Comparison of ENCODE assay signal across 8 mouse cellular contexts in genomic region chr14:55591331-55591891, GRCm38 (mm10). TPM values are rescaled to one million over a fixed set of nuclear protein-coding genes. Genes with fewer than 3 reads are reported as not detected.
DNase-seq lines count a peak whose midpoint lies in the region; ATAC-seq and TF ChIP-seq lines count a peak whose summit lies in the region.

Gene Rnf31 (plus strand): TSS chr14:55591708.

- TF ChIP-seq POLR2A in bone marrow, adult 2 months (IDR thresholded peaks at IDR 0.05; ENCODE audit: borderline replicate concordance, control insufficient read depth, low read depth, low read length), result peak; percentile 60; the same call in 1 of the 2 replicates
- TF ChIP-seq POLR2A in limb, embryonic 14.5 days (IDR thresholded peaks at IDR 0.05; ENCODE audit: borderline replicate concordance, extremely low read depth, insufficient read depth, insufficient read length), result 0 out of 2 replicates have a peak, but pooled peaks have one; percentile 40

- ATAC-seq in embryonic facial prominence, embryonic 15.5 days (ENCODE audit: insufficient number of reproducible peaks, low FRiP score, low TSS enrichment, low read depth), result peak; percentile 89
- ATAC-seq in limb, embryonic 14.5 days (ENCODE audit: low FRiP score, low read depth), result peak; percentile 89
- peak; percentile 92 for ATAC-seq in midbrain, postnatal 0 days (ENCODE audit: low FRiP score)

- H3K4me3 ChIP-seq in bone marrow, adult 2 months (replicated peaks; ENCODE audit: control insufficient read depth, low read depth, low read length), result peak within 1 kb of the TSS; percentile 96
- peak within 1 kb of the TSS; percentile 98 for H3K4me3 ChIP-seq in embryonic facial prominence, embryonic 15.5 days (replicated peaks)
- peak within 1 kb of the TSS; percentile 91 for H3K4me3 ChIP-seq in limb, embryonic 14.5 days (replicated peaks; ENCODE audit: low read length)
- H3K4me3 ChIP-seq in midbrain, postnatal 0 days (ENCODE audit: low read depth, low read length), result peak within 1 kb of the TSS; percentile 80

- no peaks in the 10 kb centered on the region; the same call in 1 of the 2 replicates for H3K4me1 ChIP-seq in bone marrow, adult 2 months (ENCODE audit: control insufficient read depth, insufficient read depth, low read length)
- H3K4me1 ChIP-seq in embryonic facial prominence, embryonic 15.5 days, result peaks cover 19% of the 10 kb centered on the region
- peaks cover 15% of the 10 kb centered on the region for H3K4me1 ChIP-seq in limb, embryonic 14.5 days (ENCODE audit: control insufficient read depth, insufficient read depth, low read length)
- H3K4me1 ChIP-seq in midbrain, postnatal 0 days (ENCODE audit: insufficient read depth, low read length), result peaks cover 9% of the 10 kb centered on the region; the same call in 1 of the 2 replicates

- under 1% methylated on average over 33 of the region's 33 CpGs for WGBS in bone marrow, adult 2 months
- 0% methylated on average over 33 of the region's 33 CpGs for WGBS in embryonic facial prominence, embryonic 15.5 days
- 0% methylated on average over 33 of the region's 33 CpGs for WGBS in limb, embryonic 14.5 days
- WGBS in midbrain, postnatal 0 days, result 0% methylated on average over 33 of the region's 33 CpGs

- no peak for TF ChIP-seq CTCF in bone marrow, adult 2 months (IDR thresholded peaks at IDR 0.05; ENCODE audit: control insufficient read depth, insufficient read depth, low read length)
- no peak for TF ChIP-seq CTCF in midbrain, postnatal 0 days (IDR thresholded peaks at IDR 0.05)

- H3K9me3 ChIP-seq in embryonic facial prominence, embryonic 15.5 days (replicated peaks), result no peaks in the 10 kb centered on the region
- H3K9me3 ChIP-seq in limb, embryonic 14.5 days (ENCODE audit: control insufficient read depth, low read length), result no peaks in the 10 kb centered on the region
- no peaks in the 10 kb centered on the region for H3K9me3 ChIP-seq in midbrain, postnatal 0 days (ENCODE audit: low read length)

- H3K4me2 ChIP-seq in embryonic facial prominence, embryonic 15.5 days (replicated peaks), result peak within 1 kb of the TSS; percentile 93
- peak within 1 kb of the TSS; percentile 85 for H3K4me2 ChIP-seq in limb, embryonic 14.5 days (replicated peaks; ENCODE audit: low read depth, low read length, severe bottlenecking)
- H3K4me2 ChIP-seq in midbrain, postnatal 0 days (ENCODE audit: low read depth, low read length, poor library complexity, severe bottlenecking), result peak within 1 kb of the TSS; percentile 94

- H3K9ac ChIP-seq in embryonic facial prominence, embryonic 15.5 days, result peak within 1 kb of the TSS; percentile 94
- peak within 1 kb of the TSS; percentile 74 for H3K9ac ChIP-seq in limb, embryonic 14.5 days (ENCODE audit: low read depth, low read length, severe bottlenecking)
- peak within 1 kb of the TSS; percentile 83 for H3K9ac ChIP-seq in midbrain, postnatal 0 days (replicated peaks; ENCODE audit: low read length, poor library complexity, severe bottlenecking)

- peak; percentile 96 for DNase-seq in A20 (ENCODE audit: low read depth, low spot score)
- DNase-seq in heart, adult 8-10 months (ENCODE audit: low spot score), result peak; percentile 97
- DNase-seq in kidney, adult 9 months, result peak; percentile 99
- DNase-seq in limb, embryonic 14.5 days (ENCODE audit: low spot score), result peak; percentile 96
- peak; percentile 96 for DNase-seq in midbrain, postnatal 0 days (ENCODE audit: low spot score)
- DNase-seq in spleen, postnatal 4 days (ENCODE audit: low spot score in 2 of 2), result peak; percentile 92 to 94

- peaks cover 37% of the 10 kb centered on the region for H3K36me3 ChIP-seq in embryonic facial prominence, embryonic 15.5 days
- H3K36me3 ChIP-seq in limb, embryonic 14.5 days (ENCODE audit: control insufficient read depth, insufficient read depth, low read length), result peaks cover 48% of the 10 kb centered on the region
- peaks cover 32% of the 10 kb centered on the region for H3K36me3 ChIP-seq in midbrain, postnatal 0 days (ENCODE audit: insufficient read depth, low read length)

- H3K27ac ChIP-seq in bone marrow, adult 2 months (ENCODE audit: control insufficient read depth, insufficient read depth, low read depth, low read length, poor library complexity), result peak within 1 kb of the TSS; percentile 96
- peak within 1 kb of the TSS; percentile 97 for H3K27ac ChIP-seq in embryonic facial prominence, embryonic 15.5 days (replicated peaks)
- peak within 1 kb of the TSS; percentile 91 for H3K27ac ChIP-seq in limb, embryonic 14.5 days (replicated peaks; ENCODE audit: low read depth, low read length)
- H3K27ac ChIP-seq in midbrain, postnatal 0 days (ENCODE audit: low read depth, low read length), result peak within 1 kb of the TSS; percentile 84

- H3K27me3 ChIP-seq in embryonic facial prominence, embryonic 15.5 days, result no peaks in the 10 kb centered on the region
- H3K27me3 ChIP-seq in limb, embryonic 14.5 days (ENCODE audit: control insufficient read depth, insufficient read depth, low read length), result no peaks in the 10 kb centered on the region
- no peaks in the 10 kb centered on the region for H3K27me3 ChIP-seq in midbrain, postnatal 0 days (ENCODE audit: insufficient read depth, low read length)

RNA-seq across cellular contexts. Expression of gene Rnf31, which starts in this region (rescaled TPM):
- 79.5 and 160 TPM in 2 replicates for polyA plus RNA-seq in bone marrow, adult 2 months (2011; ENCODE audit: insufficient read depth, insufficient read length, low replicate concordance, missing spikeins)
- 17.9 and 18.1 TPM in 2 replicates for polyA plus RNA-seq in embryonic facial prominence, embryonic 15.5 days (2015; fragmentation: Nextera tagmentation; extraction: Ambion mirVana)
- total RNA-seq in heart, adult 8-10 months (2022), result 10 to 100 TPM; 23.9 to 29.1 (median 26.9) TPM
- 23.0 and 34.1 TPM in 2 replicates for polyA plus RNA-seq in limb, embryonic 14.5 days (2012; rRNA removed)
- polyA plus RNA-seq in limb, embryonic 14.5 days (2014; fragmentation: Nextera tagmentation; extraction: Ambion mirVana), result 13.1 and 18.1 TPM in 2 replicates
- total RNA-seq in midbrain, postnatal 0 days (2014; rRNA removed), result 19.8 and 26.7 TPM in 2 replicates
- 20.4 and 23.0 TPM in 2 replicates for polyA plus RNA-seq in midbrain, postnatal 0 days (2015; fragmentation: Nextera tagmentation; extraction: Ambion mirVana)

Comparison
In these comparisons a context has a peak if more than half of its experiments do, and no peak if none do; other contexts are left out.
1. Peak in every context shown above with its lines: DNase-seq, ATAC-seq, H3K4me3 ChIP-seq and H3K27ac ChIP-seq.